Mouse (Mus musculus): ENCODE measurements at regions not wholly inside any gene's neighbourhood (a gene's known extent, or its start where the extent isn't known, plus 50 kb on each side); places are given as distances from the start of the nearest gene placed in this dataset.

DNA sequence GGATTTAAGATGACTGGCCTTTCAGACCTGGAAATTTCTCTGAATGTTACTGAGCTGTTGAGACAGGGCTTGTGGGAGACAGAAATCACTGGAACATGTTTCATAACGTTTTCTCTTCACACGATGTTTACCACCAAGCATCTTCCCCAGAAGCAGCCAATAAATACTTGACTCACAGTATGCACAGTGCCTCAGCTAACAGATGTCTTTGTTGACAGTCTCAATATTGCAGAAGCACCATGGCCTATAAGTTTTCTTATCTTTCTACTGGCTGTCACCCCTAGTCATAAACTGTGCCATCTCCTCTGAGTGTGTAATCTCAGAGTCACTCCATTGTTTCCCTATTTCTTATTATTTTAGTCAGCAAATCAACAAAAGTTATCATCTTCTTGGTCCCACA is 187.9 kb upstream of the Gm38303 start:
- no peak for DNase-seq (ENCODE audit: low spot score in 2 of 2)

DNA sequence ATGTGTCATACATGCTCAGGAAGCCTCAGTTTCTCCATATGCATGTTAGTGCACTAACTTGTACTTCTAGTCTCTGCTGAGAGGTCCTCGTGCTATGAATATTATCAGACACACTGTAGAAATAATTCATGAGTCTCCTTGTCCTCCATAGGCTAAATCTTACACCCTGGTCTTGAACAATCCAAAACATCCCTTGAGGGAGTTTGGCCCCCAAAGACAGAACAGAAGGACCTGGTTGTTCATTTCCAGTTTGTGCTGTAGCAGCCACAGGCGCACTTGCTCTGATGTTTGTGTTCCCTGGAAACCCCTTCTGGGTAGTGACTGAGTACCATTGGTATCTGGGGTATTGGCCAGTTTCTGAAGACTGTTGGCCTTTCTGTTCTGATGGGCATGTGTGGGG is 176.7 kb upstream of the Gm38303 start:
- no peak for DNase-seq (ENCODE audit: low spot score in 2 of 2)

DNA sequence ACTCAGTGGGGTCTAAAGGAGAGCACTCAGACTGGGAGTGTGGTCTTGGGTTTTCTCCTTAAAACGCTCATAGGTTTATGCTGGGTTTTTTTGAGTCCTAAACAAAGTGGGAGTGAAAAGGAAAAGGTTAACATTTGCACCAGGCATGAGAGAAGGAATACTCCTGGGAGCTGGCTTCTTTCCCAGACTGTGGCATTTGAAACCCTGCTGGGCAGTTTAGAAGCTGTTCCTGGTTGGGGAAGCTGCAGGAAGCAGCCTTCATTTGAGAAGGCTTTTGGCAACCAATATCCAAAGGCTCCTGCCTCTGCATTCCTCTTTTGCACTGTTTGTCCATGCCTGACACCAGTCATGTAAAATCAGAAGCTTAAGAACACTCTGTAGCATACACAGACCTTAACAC is 175.9 kb upstream of the Gm38303 start:
- peak; percentile 20 to 37 for DNase-seq (ENCODE audit: low spot score in 2 of 2)
